Mouse (Mus musculus) neutrophil, adult 5-6 weeks (primary cell): ENCODE data around the gene Gm17555. TPM values are rescaled to one million over a fixed set of nuclear protein-coding genes. Genes with fewer than 3 reads are reported as not detected.

ENCODE experiments used
- total RNA-seq: library from RNA; stranded (forward); fragments of 200-1000 nt; gene quantifications from 2 replicates; pipeline ENCODE4 v1.2.3, GENCODE M21; 2017

Gene Gm17555
- total RNA-seq, 1 experiment from 2014 or later = not detected

Other genes with a start within 250 kb of the Gm17555 start
- gene Fgf7, start 180.4 kb upstream of the Gm17555 start, total RNA-seq = 0.25 TPM in 1 of 2 replicates, not detected in the other
- gene Fam227b, start 63.1 kb upstream of the Gm17555 start, total RNA-seq = not detected in 2 replicates
- 5.7 and 7.2 TPM in 2 replicates for gene Dtwd1, start 63.0 kb upstream of the Gm17555 start, total RNA-seq